Mouse (Mus musculus): ENCODE data around the gene Fdx1l.

The Fdx1l gene

GRCm38 (mm10) chr9:21028560-21029110 lies 44.8 kb downstream of the Fdx1l start:
- DNase-seq (ENCODE audit: low spot score) = no peak

DNA sequence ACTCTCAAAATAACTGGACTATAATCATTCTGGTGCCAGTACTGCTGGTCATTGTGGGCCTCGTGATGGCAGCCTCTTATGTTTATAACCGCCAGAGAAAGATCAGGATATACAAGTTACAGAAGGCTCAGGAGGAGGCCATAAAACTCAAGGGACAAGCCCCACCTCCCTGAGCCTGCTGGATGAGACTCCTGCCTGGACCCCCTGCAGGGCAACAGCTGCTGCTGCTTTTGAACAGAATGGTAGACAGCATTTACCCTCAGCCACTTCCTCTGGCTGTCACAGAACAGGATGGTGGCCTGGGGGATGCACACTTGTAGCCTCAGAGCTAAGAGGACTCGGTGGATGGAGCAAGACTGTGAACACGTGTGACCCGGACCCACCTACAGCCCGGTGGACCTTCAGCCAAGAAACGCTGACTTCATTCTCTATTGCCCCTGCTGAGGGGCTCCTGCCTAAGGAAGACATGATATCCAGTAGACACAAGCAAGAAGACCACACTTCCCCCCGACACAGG lies 45.6 kb downstream of the Fdx1l start:
- DNase-seq (ENCODE audit: low spot score) = no peak

- DNase-seq (ENCODE audit: low spot score) = no peak
Observed at GRCm38 (mm10) chr9:21026849-21027248, 46.6 kb downstream of the Fdx1l start.

DNA sequence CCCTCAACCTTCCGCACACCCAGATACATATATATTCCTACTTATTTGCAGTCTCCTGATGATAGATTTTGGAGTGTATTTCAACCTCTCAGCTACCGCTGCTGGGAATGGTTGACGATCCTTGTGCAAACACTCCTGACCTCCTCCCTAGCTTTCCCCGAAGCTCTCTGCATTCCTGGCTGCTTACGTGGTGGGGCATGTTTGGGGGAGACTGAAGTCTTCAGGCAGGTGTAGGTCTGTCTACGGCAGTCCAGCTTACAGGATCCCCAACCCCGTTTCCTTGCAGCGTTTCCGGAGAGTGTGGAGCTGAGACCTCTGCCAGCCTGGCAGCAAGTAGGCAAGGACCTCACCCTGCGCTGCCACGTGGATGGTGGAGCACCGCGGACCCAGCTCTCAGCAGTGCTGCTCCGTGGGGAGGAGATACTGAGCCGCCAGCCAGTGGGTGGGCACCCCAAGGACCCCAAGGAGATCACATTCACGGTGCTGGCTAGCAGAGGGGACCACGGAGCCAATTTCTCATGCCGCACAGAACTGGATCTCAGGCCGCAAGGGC lies 48.1 kb downstream of the Fdx1l start:
- no peak for DNase-seq (ENCODE audit: low spot score)

DNA sequence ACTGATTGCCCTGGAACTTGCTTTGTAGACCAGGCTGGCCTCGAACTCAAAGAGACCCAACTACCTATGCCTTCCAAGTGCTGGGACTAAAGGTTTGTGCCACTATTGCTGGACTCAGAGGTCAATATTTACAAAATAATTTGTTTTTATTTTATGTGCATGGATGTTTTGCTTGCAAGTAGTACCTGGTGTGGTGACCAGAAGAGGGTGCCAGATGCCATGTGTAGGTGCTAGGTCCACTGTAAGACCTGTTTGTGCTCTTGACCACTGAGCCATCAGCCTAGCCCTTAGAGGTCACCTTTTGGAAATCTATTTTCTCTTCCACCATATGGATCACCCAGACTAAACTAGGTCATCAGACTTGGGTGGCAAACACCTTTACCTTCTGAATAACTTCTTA lies 50.7 kb downstream of the Fdx1l start:
- no peak for DNase-seq (ENCODE audit: low spot score)

DNA sequence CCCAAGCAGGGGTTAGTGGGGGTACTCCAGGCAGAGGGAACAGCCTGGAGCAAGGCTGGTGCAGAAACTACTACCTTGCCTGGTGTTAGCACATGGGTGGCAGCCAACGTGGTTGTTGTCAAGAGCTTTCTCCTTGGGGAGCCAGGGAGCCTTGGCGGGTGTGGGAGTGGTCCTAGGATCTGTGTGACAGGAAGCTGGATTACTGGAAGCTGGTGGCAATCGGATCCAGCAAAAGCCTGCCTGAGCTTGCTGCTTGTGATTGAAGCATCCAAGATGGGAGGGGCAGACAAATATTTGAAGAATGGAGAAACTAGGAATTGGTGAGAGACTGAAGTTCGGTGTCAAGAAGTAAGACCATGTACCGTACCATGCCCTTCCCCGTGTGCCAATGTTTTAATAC lies 51.1 kb downstream of the Fdx1l start:
- DNase-seq (ENCODE audit: low spot score) = no peak

DNA sequence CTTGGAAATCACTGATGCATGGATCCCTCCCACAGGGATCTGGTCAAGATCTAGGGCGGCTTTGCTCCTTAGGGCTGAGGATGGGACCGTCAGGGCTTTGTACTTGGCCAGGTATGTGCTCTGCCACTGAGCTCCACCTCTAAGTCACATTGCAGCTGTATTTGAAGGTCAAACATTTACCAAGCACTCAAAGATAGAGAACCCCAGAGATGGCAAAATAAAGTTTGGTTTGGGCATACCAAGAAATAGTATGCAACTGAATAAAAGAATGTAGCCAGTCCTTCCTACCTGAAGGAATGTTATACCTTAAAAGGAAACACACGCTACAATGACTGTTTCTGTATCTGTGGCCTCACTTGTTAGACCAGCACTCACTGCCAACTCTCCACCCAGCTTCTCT lies 52.1 kb downstream of the Fdx1l start:
- DNase-seq (ENCODE audit: low spot score) = no peak

GRCm38 (mm10) chr9:21018600-21018999 lies 54.8 kb downstream of the Fdx1l start:
- no peak for DNase-seq (ENCODE audit: low spot score)

Measured in layer of hippocampus, adult 11-12 months (tissue).